In the genomic region with DNA sequence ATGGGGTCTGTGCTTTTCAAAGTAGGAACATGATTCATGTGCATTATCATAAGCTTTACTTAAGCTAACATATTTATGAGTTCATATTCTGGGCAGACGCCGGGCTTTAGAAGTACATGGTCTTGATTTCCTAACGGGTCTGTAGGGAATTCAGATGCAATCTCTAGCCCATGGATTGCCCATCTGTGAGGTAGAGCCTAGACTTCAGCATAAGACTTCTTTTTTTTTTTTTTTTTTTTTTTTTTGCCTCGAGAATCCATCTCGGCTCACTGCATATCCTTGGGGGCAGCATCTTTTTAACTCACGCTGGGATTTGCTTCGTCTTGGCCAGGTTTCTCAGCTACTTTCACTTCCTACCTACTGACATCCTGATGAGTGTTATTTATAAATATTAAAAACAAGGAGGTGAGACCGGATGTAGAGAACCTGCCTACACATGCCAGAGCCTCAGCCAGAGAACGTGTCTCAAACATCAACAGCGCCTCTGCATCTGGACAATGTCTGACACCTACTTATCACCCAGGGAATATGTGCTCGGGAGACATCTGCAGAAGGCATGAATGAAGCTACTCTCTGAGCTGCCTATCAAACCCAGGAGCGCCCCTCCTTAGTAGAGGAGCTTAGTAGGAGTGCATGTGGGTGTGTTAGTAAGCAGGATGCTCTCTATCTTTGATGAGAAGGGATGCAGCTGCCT, we compare ENCODE assay signal across 16 mouse cellular contexts.
DNase-seq lines count a peak whose midpoint lies in the region; ATAC-seq and TF ChIP-seq lines count a peak whose summit lies in the region.
"Had no signal": no experiment of that assay in that cellular context is flagged by ENCODE, and none has a peak within 500 bp of the region (broad histone marks: within the 10 kb centered on the region; RNA-seq: fewer than 3 reads in every experiment).

No protein-coding gene starts in this region.

- H3K36me3 ChIP-seq in lung, postnatal 0 days (ENCODE audit: insufficient read depth, low read length), result no peaks in the 10 kb centered on the region
- H3K36me3 ChIP-seq: embryonic facial prominence, embryonic 12.5 days had no signal

- H3K4me1 ChIP-seq in lung, postnatal 0 days (ENCODE audit: insufficient read depth, low read depth, low read length), result no peaks in the 10 kb centered on the region

- no peak for TF ChIP-seq EP300 in lung, postnatal 0 days (IDR thresholded peaks at IDR 0.05)

- no peaks in the 10 kb centered on the region for H3K27me3 ChIP-seq in lung, postnatal 0 days (replicated peaks; ENCODE audit: insufficient read depth, low read length)
- H3K27me3 ChIP-seq: embryonic facial prominence, embryonic 12.5 days; Patski had no signal

- intact Hi-C loops in heart, postnatal 25 days (cut with DNase I), result no loop called here

- H3K27ac ChIP-seq in lung, postnatal 0 days (ENCODE audit: low read length), result no peak overlapping the region
- H3K27ac ChIP-seq: embryonic facial prominence, embryonic 12.5 days; hindbrain, embryonic 14.5 days had no signal

- TF ChIP-seq CTCF in lung, postnatal 0 days (IDR thresholded peaks at IDR 0.05), result no peak

- peak; percentile 87 for DNase-seq in heart, adult 11 months
- DNase-seq in heart, postnatal 25 days (ENCODE audit: low spot score), result no peak
- DNase-seq in lung, postnatal 0 days (ENCODE audit: low spot score), result peak; percentile 16
- DNase-seq in lung, postnatal 25 days (ENCODE audit: low spot score), result no peak
- DNase-seq in brain, adult 2 months (ENCODE audit: low read depth, low spot score), result peak; percentile 80
- peak; percentile 11 for DNase-seq in heart, postnatal 4 days
- no peak for DNase-seq in ovary, postnatal 10 days (ENCODE audit: low spot score)
- no peak for DNase-seq in kidney, postnatal 4 days
- DNase-seq: cerebellum, adult 11 months; cerebellum, postnatal 36 days; kidney, postnatal 10 days had no signal

- WGBS in lung, postnatal 0 days, result 38% methylated on average over 12 of the region's 12 CpGs

- no peak overlapping the region for H3K4me2 ChIP-seq in lung, postnatal 0 days (replicated peaks; ENCODE audit: low read depth, low read length)
- H3K4me2 ChIP-seq: embryonic facial prominence, embryonic 12.5 days; hindbrain, embryonic 14.5 days; liver, embryonic 11.5 days had no signal

- H3K4me3 ChIP-seq in lung, postnatal 0 days (ENCODE audit: low read depth, low read length), result no peak overlapping the region
- H3K4me3 ChIP-seq: embryonic facial prominence, embryonic 12.5 days had no signal

- no peak overlapping the region for H3K9ac ChIP-seq in lung, postnatal 0 days (replicated peaks; ENCODE audit: low read depth)
- H3K9ac ChIP-seq: embryonic facial prominence, embryonic 12.5 days; hindbrain, embryonic 14.5 days had no signal

- H3K9me3 ChIP-seq in lung, postnatal 0 days (ENCODE audit: low read length), result no peaks in the 10 kb centered on the region
- H3K9me3 ChIP-seq: embryonic facial prominence, embryonic 12.5 days had no signal

- 0 out of 2 replicates have a peak, but pooled peaks have one; percentile 6 for ATAC-seq in lung, postnatal 0 days
- ATAC-seq: intestine, postnatal 0 days; Patski had no signal

Comparison
In these comparisons a context has a peak if more than half of its experiments do, and no peak if none do; other contexts are left out.
1. DNase-seq: peak in heart, adult 11 months (single experiment), lung, postnatal 0 days (single experiment), brain, adult 2 months (single experiment) and heart, postnatal 4 days (single experiment); none in heart, postnatal 25 days (single experiment), lung, postnatal 25 days (single experiment), ovary, postnatal 10 days (single experiment) and kidney, postnatal 4 days (0 of 2).